Mouse (Mus musculus): ENCODE results near the gene Negr1. TPM values are rescaled to one million over a fixed set of nuclear protein-coding genes. Genes with fewer than 3 reads are reported as not detected.

The Negr1 gene
- total RNA-seq, 1 experiment, result 0.31 TPM

GRCm38 (mm10) chr3:156799228-156799627 lies 237.6 kb downstream of the Negr1 start:
- Histone ChIP-seq H3K9ac (ENCODE audit: insufficient read depth, low read depth, low read length, poor library complexity, severe bottlenecking) (no peak overlapping the region), H3K9me3 (ENCODE audit: control insufficient read depth, insufficient read depth, low read depth, low read length) (no peaks in the 10 kb centered on the region), H3K36me3 (ENCODE audit: control insufficient read depth, insufficient read depth, low read length, poor library complexity, severe bottlenecking) (no peaks in the 10 kb centered on the region), H3K27ac (ENCODE audit: insufficient read depth, low read depth, low read length, poor library complexity, severe bottlenecking) (no peak overlapping the region), H3K4me3 (ENCODE audit: insufficient read depth in 1 of 2, low read depth in 1 of 2, low read length in 2 of 2, poor library complexity in 1 of 2, severe bottlenecking in 1 of 2) (no peak overlapping the region), H3K4me1 (ENCODE audit: control insufficient read depth in 2 of 2, insufficient read depth in 2 of 2, low read length in 2 of 2, poor library complexity in 1 of 2) (no peaks in the 10 kb centered on the region)
- in situ Hi-C loops (cut with MboI; ENCODE audit: low sequenced_read_pairs in 2 of 2, unreplicated experiment in 2 of 2), result no loop called here
- no peak for DNase-seq (ENCODE audit: low read depth, low spot score)
- no peak for TF ChIP-seq ZC3H11A (IDR thresholded peaks at IDR 0.05; ENCODE audit: borderline replicate concordance, low read depth, low read length)
- TF ChIP-seq ZNF384 (IDR thresholded peaks at IDR 0.05; ENCODE audit: low read depth, low read length), result no peak
- TF ChIP-seq MAFK (IDR thresholded peaks at IDR 0.05; ENCODE audit: insufficient read depth, low read depth, low read length), result no peak
- TF ChIP-seq HCFC1 (IDR thresholded peaks at IDR 0.05; ENCODE audit: borderline replicate concordance, insufficient read depth, low read length), result no peak
- no peak for TF ChIP-seq CHD2 (IDR thresholded peaks at IDR 0.05; ENCODE audit: low read depth, low read length)

GRCm38 (mm10) chr3:156809836-156810235 lies 248.2 kb downstream of the Negr1 start:
- Histone ChIP-seq H3K9ac (ENCODE audit: insufficient read depth, low read depth, low read length, poor library complexity, severe bottlenecking) (no peak overlapping the region), H3K4me3 (ENCODE audit: insufficient read depth in 1 of 2, low read depth in 1 of 2, low read length in 2 of 2, poor library complexity in 1 of 2, severe bottlenecking in 1 of 2) (no peak overlapping the region), H3K27ac (ENCODE audit: insufficient read depth, low read depth, low read length, poor library complexity, severe bottlenecking) (no peak overlapping the region), H3K4me1 (ENCODE audit: control insufficient read depth in 2 of 2, insufficient read depth in 2 of 2, low read length in 2 of 2, poor library complexity in 1 of 2) (no peaks in the 10 kb centered on the region), H3K36me3 (ENCODE audit: control insufficient read depth, insufficient read depth, low read length, poor library complexity, severe bottlenecking) (no peaks in the 10 kb centered on the region), H3K9me3 (ENCODE audit: control insufficient read depth, insufficient read depth, low read depth, low read length) (no peaks in the 10 kb centered on the region)
- TF ChIP-seq MAFK (IDR thresholded peaks at IDR 0.05; ENCODE audit: insufficient read depth, low read depth, low read length) (no peak), HCFC1 (IDR thresholded peaks at IDR 0.05; ENCODE audit: borderline replicate concordance, insufficient read depth, low read length) (no peak), CHD2 (IDR thresholded peaks at IDR 0.05; ENCODE audit: low read depth, low read length) (no peak), ZC3H11A (IDR thresholded peaks at IDR 0.05; ENCODE audit: borderline replicate concordance, low read depth, low read length) (no peak), ZNF384 (IDR thresholded peaks at IDR 0.05; ENCODE audit: low read depth, low read length) (no peak)
- in situ Hi-C loops (cut with MboI; ENCODE audit: low sequenced_read_pairs in 2 of 2, unreplicated experiment in 2 of 2), result no loop called here
- no peak for DNase-seq (ENCODE audit: low read depth, low spot score)

DNA sequence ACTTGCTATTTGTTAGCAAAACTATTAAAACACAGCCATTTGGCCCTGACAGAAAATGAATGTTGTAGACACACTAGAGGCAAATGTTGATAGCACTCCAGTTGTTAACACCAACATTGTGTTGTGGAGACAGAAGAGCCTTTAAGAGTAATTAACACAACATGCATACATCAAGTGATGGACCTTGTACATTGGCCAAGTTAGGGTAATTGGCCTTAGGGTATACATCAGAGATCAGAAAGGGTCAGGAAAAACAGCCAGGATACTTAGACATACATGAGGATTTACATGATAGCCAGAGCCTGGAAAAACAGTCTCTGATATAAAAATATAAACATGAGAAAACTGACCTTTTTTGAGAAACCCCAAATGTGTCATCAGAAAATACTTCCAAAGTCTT lies 255.3 kb downstream of the Negr1 start:
- H3K9ac ChIP-seq (ENCODE audit: insufficient read depth, low read depth, low read length, poor library complexity, severe bottlenecking), result no peak overlapping the region
- no peaks in the 10 kb centered on the region for H3K36me3 ChIP-seq (ENCODE audit: control insufficient read depth, insufficient read depth, low read length, poor library complexity, severe bottlenecking)
- no peak overlapping the region for H3K27ac ChIP-seq (ENCODE audit: insufficient read depth, low read depth, low read length, poor library complexity, severe bottlenecking)
- no peaks in the 10 kb centered on the region for H3K4me1 ChIP-seq (ENCODE audit: control insufficient read depth in 2 of 2, insufficient read depth in 2 of 2, low read length in 2 of 2, poor library complexity in 1 of 2)
- H3K9me3 ChIP-seq (ENCODE audit: control insufficient read depth, insufficient read depth, low read depth, low read length), result no peaks in the 10 kb centered on the region
- TF ChIP-seq HCFC1 (IDR thresholded peaks at IDR 0.05; ENCODE audit: borderline replicate concordance, insufficient read depth, low read length) (no peak), ZNF384 (IDR thresholded peaks at IDR 0.05; ENCODE audit: low read depth, low read length) (no peak), ZC3H11A (IDR thresholded peaks at IDR 0.05; ENCODE audit: borderline replicate concordance, low read depth, low read length) (no peak), CHD2 (IDR thresholded peaks at IDR 0.05; ENCODE audit: low read depth, low read length) (no peak), MAFK (IDR thresholded peaks at IDR 0.05; ENCODE audit: insufficient read depth, low read depth, low read length) (no peak)
- in situ Hi-C loops (cut with MboI; ENCODE audit: low sequenced_read_pairs in 2 of 2, unreplicated experiment in 2 of 2), result no loop called here
- DNase-seq (ENCODE audit: low read depth, low spot score), result no peak
- no peak overlapping the region for H3K4me3 ChIP-seq (ENCODE audit: insufficient read depth in 1 of 2, low read depth in 1 of 2, low read length in 2 of 2, poor library complexity in 1 of 2, severe bottlenecking in 1 of 2)

DNA sequence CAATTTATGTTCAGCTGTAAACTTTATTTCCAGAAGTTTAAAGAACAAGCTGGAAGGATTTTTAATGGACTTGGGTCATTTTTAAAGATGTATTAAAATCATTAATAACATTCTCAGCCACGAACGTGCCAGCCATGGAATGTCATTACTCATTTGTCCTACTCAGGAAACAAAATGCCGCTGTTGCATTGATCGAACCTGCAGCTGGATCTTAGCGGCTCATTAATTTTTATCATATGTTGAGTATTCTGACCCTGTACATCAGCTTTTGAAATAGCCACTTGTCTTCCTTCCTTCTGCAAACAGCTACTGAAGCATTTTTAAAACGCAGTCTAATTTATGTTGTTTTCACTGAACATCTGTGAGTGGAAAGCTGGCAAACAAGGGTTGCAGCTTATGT lies 255.9 kb downstream of the Negr1 start:
- Histone ChIP-seq H3K9ac (ENCODE audit: insufficient read depth, low read depth, low read length, poor library complexity, severe bottlenecking) (no peak overlapping the region), H3K36me3 (ENCODE audit: control insufficient read depth, insufficient read depth, low read length, poor library complexity, severe bottlenecking) (no peaks in the 10 kb centered on the region), H3K9me3 (ENCODE audit: control insufficient read depth, insufficient read depth, low read depth, low read length) (no peaks in the 10 kb centered on the region), H3K4me3 (ENCODE audit: insufficient read depth in 1 of 2, low read depth in 1 of 2, low read length in 2 of 2, poor library complexity in 1 of 2, severe bottlenecking in 1 of 2) (no peak overlapping the region), H3K27ac (ENCODE audit: insufficient read depth, low read depth, low read length, poor library complexity, severe bottlenecking) (no peak overlapping the region), H3K4me1 (ENCODE audit: control insufficient read depth in 2 of 2, insufficient read depth in 2 of 2, low read length in 2 of 2, poor library complexity in 1 of 2) (no peaks in the 10 kb centered on the region)
- in situ Hi-C loops (cut with MboI; ENCODE audit: low sequenced_read_pairs in 2 of 2, unreplicated experiment in 2 of 2), result no loop called here
- DNase-seq (ENCODE audit: low read depth, low spot score), result no peak
- TF ChIP-seq MAFK (IDR thresholded peaks at IDR 0.05; ENCODE audit: insufficient read depth, low read depth, low read length), result no peak
- TF ChIP-seq ZNF384 (IDR thresholded peaks at IDR 0.05; ENCODE audit: low read depth, low read length), result no peak
- TF ChIP-seq HCFC1 (IDR thresholded peaks at IDR 0.05; ENCODE audit: borderline replicate concordance, insufficient read depth, low read length), result no peak
- no peak for TF ChIP-seq CHD2 (IDR thresholded peaks at IDR 0.05; ENCODE audit: low read depth, low read length)
- TF ChIP-seq ZC3H11A (IDR thresholded peaks at IDR 0.05; ENCODE audit: borderline replicate concordance, low read depth, low read length), result no peak

- Histone ChIP-seq H3K9me3 (ENCODE audit: control insufficient read depth, insufficient read depth, low read depth, low read length) (no peaks in the 10 kb centered on the region), H3K9ac (ENCODE audit: insufficient read depth, low read depth, low read length, poor library complexity, severe bottlenecking) (no peak overlapping the region), H3K4me3 (ENCODE audit: insufficient read depth in 1 of 2, low read depth in 1 of 2, low read length in 2 of 2, poor library complexity in 1 of 2, severe bottlenecking in 1 of 2) (no peak overlapping the region), H3K27ac (ENCODE audit: insufficient read depth, low read depth, low read length, poor library complexity, severe bottlenecking) (no peak overlapping the region), H3K36me3 (ENCODE audit: control insufficient read depth, insufficient read depth, low read length, poor library complexity, severe bottlenecking) (no peaks in the 10 kb centered on the region), H3K4me1 (ENCODE audit: control insufficient read depth in 2 of 2, insufficient read depth in 2 of 2, low read length in 2 of 2, poor library complexity in 1 of 2) (no peaks in the 10 kb centered on the region)
- no peak for DNase-seq (ENCODE audit: low read depth, low spot score)
- in situ Hi-C loops (cut with MboI; ENCODE audit: low sequenced_read_pairs in 2 of 2, unreplicated experiment in 2 of 2), result no loop called here
- TF ChIP-seq ZNF384 (IDR thresholded peaks at IDR 0.05; ENCODE audit: low read depth, low read length), result no peak
- TF ChIP-seq HCFC1 (IDR thresholded peaks at IDR 0.05; ENCODE audit: borderline replicate concordance, insufficient read depth, low read length), result no peak
Observed at GRCm38 (mm10) chr3:156823039-156823438, 261.4 kb downstream of the Negr1 start.

All from ES-E14 (cell line).